Mouse (Mus musculus): Measurements from ENCODE around the gene Gm49391. TPM values are rescaled to one million over a fixed set of nuclear protein-coding genes. Genes with fewer than 3 reads are reported as not detected.

Gene Gm49391
- 4.2 and 7.7 TPM in 2 replicates for polyA plus RNA-seq (2015; fragmentation: Nextera tagmentation; extraction: Ambion mirVana)

DNA sequence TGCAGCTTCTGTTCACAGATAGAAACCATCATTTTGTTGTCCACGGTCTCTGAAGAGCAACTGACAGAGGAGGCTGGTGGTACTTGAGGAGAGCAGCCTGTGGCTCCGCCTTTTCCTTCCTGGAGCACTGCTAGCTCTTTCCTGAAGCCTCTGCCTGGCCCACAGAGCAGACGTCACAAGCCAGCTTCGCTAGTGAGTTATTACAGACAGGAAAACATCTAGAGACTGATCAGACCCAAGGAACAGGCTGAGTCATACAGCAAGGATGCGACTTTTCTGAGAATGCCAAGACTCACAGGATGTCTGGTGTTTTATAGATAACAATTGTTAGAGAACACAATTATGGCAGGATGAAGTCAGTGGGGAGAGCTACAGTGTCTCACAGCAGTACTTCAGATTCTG is at the start of gene Gm49391, which contains the start of gene Ctla2a:
Gene Gm49391 (minus strand): TSS at position 72 of the 402 bp plus-strand sequence.
Gene Ctla2a (minus strand): TSS at position 126 of the 402 bp plus-strand sequence.

GRCm38 (mm10) chr13:60941884-60942283 is 5.5 kb upstream of the Gm49391 start, which contains the start of gene Tpbpa:
TSS of gene Tpbpa (minus strand) at chr13:60941984.

DNA sequence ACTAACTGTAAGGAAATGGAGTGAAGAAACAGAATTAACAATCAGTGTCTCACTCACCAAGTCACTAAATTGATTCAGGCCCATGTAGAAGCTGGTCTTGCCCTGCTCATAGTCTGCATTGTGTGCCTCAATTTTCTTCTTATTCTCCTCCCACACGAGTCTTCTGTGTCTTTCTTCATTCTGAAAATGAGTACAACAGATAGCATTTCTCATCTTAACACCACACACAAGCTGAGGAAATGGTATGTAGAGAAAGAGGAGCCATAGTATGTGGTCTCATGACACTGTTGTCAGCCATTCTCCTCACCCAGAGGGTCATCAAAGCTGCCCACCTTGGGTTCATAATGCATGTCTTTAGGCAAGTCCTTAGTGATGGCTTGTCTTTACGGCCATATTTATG is 881 bp downstream of the Gm49391 start, which contains the start of gene Gm49393:
Gene Gm49393 (minus strand): TSS at position 101 of the 400 bp plus-strand sequence.

GRCm38 (mm10) chr13:60904780-60905179 is 31.6 kb downstream of the Gm49391 start, which contains the start of gene Tpbpb:
TSS of gene Tpbpb (minus strand) at chr13:60904880.

DNA sequence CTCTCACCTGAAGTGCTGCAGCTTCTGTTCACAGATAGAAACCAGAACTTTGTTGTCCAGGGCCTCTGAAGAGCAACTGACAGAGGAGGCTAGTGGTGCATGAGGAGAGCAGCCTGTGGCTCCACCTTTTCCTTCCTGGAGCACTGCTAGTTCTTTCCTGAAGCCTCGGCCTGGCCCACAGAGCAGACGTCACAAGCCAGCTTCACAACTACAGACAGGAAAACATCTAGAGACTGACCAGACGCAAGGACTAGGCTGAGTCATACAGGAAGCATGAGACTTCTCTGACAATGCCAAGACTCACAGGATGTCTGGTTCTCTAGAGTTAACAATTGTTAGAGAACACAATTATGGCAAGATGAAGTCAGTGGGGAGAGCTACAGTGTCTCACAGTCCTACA is 39.0 kb downstream of the Gm49391 start, which contains the start of gene Ctla2b:
Gene Ctla2b (minus strand): TSS at position 120 of the 400 bp plus-strand sequence.

GRCm38 (mm10) chr13:60896794-60897193 is 39.6 kb downstream of the Gm49391 start, which contains the start of gene Gm49392:
TSS of gene Gm49392 (minus strand) at chr13:60896894.

DNA sequence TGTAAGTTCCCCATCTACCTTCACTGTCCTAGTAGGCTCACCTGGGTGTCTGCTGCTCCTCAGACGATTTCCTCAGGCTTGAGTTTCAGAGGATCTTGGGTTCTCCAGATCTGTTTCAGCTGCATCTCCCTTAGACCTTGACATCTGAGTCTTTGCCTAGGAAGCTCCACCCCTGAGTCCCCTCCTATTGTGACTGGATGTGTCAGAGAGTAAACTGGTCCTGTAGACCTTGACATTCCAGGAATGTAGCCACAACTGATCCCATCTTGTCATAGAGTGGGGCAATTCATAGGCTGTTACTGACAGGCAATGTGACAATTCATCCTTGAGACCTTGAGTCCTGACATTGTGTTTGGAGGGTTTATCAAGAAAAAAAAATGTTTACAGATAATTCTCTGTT is 72.1 kb downstream of the Gm49391 start, which contains the start of gene 4930486L24Rik:
Gene 4930486L24Rik (minus strand): TSS at position 195 of the 400 bp plus-strand sequence.

Other genes starting within 250 kb of the Gm49391 start
- gene BC051665, start 150.2 kb downstream of the Gm49391 start, polyA plus RNA-seq (2015; fragmentation: Nextera tagmentation; extraction: Ambion mirVana), result not detected in 2 replicates
- gene Ctsll3, start 133.7 kb downstream of the Gm49391 start, polyA plus RNA-seq (2015; fragmentation: Nextera tagmentation; extraction: Ambion mirVana), result not detected in 2 replicates
- 18.6 and 26.2 TPM in 2 replicates for gene 4930486L24Rik, start 72.1 kb downstream of the Gm49391 start, polyA plus RNA-seq (2015; fragmentation: Nextera tagmentation; extraction: Ambion mirVana)
- gene Gm49392, start 39.7 kb downstream of the Gm49391 start, polyA plus RNA-seq (2015; fragmentation: Nextera tagmentation; extraction: Ambion mirVana), result 0.18 and 0.98 TPM in 2 replicates
- 7.7 and 9.6 TPM in 2 replicates for gene Ctla2b, start 39.1 kb downstream of the Gm49391 start, polyA plus RNA-seq (2015; fragmentation: Nextera tagmentation; extraction: Ambion mirVana)
- not detected in 2 replicates for gene Tpbpb, start 31.7 kb downstream of the Gm49391 start, polyA plus RNA-seq (2015; fragmentation: Nextera tagmentation; extraction: Ambion mirVana)
- gene Gm49393, start 981 bp downstream of the Gm49391 start, polyA plus RNA-seq (2015; fragmentation: Nextera tagmentation; extraction: Ambion mirVana), result 1.2 and 4.2 TPM in 2 replicates
- 81.0 and 90.9 TPM in 2 replicates for gene Ctla2a, start 54 bp upstream of the Gm49391 start, polyA plus RNA-seq (2015; fragmentation: Nextera tagmentation; extraction: Ambion mirVana)
- not detected in 2 replicates for gene Tpbpa, start 5.4 kb upstream of the Gm49391 start, polyA plus RNA-seq (2015; fragmentation: Nextera tagmentation; extraction: Ambion mirVana)
- gene Ctsj, start 69.4 kb upstream of the Gm49391 start, polyA plus RNA-seq (2015; fragmentation: Nextera tagmentation; extraction: Ambion mirVana), result 0.17 and 0.19 TPM in 2 replicates
- not detected in 2 replicates for gene Ctsq, start 104.1 kb upstream of the Gm49391 start, polyA plus RNA-seq (2015; fragmentation: Nextera tagmentation; extraction: Ambion mirVana)
- gene Ctsr, start 227.7 kb upstream of the Gm49391 start, polyA plus RNA-seq (2015; fragmentation: Nextera tagmentation; extraction: Ambion mirVana), result not detected in 2 replicates